Mouse (Mus musculus) neural tube, embryonic 15.5 days (tissue): ENCODE measurements around the gene Macrod1. TPM values are rescaled to one million over a fixed set of nuclear protein-coding genes. Genes with fewer than 3 reads are reported as not detected.

Experiments
- ATAC-seq: fragments of 200-750 bp; cut with Nextera tagmentation; 2 replicates; pipeline ENCODE4 v1.8.0; 2017; ENCODE audit warnings: mild to moderate bottlenecking, moderate TSS enrichment, moderate library complexity; ENCODE audit not compliant: low FRiP score
- H3K27ac ChIP-seq: fragments of 300-500 bp; sonication (generic); replicated peaks from 2 replicates; pipeline ENCODE4 v1.5.1; 2015; ENCODE audit warnings: mild to moderate bottlenecking, inconsistent platforms
- H3K27me3 ChIP-seq: fragments of 300-500 bp; sonication (generic); replicated peaks from 2 replicates; pipeline ENCODE4 v1.6.1; 2015; ENCODE audit warnings: inconsistent platforms
- H3K36me3 ChIP-seq: fragments of 300-500 bp; sonication (generic); 2 replicates; pipeline ENCODE4 v1.6.1; 2015; ENCODE audit warnings: inconsistent platforms
- H3K4me1 ChIP-seq: fragments of 300-500 bp; sonication (generic); 2 replicates; pipeline ENCODE4 v1.6.1; 2015; ENCODE audit warnings: inconsistent platforms
- H3K4me2 ChIP-seq: fragments of 300-500 bp; sonication (generic); 2 replicates; pipeline ENCODE4 v1.6.1; 2015; ENCODE audit warnings: inconsistent platforms, mild to moderate bottlenecking, moderate library complexity
- H3K4me3 ChIP-seq: fragments of 300-500 bp; sonication (generic); replicated peaks from 2 replicates; pipeline ENCODE4 v1.5.1; 2015; ENCODE audit warnings: mild to moderate bottlenecking, inconsistent platforms
- H3K9ac ChIP-seq: fragments of 300-500 bp; sonication (generic); replicated peaks from 2 replicates; pipeline ENCODE4 v1.6.1; 2015; ENCODE audit warnings: mild to moderate bottlenecking, inconsistent platforms
- H3K9me3 ChIP-seq: fragments of 300-500 bp; sonication (generic); replicated peaks from 2 replicates; pipeline ENCODE4 v1.6.1; 2016; ENCODE audit warnings: inconsistent platforms
- WGBS: fragments of 180-500 bp; shearing (Covaris S2); methylation state at CpG from one replicate; pipeline ENCODE4 v1.1.7; 2015; ENCODE audit warnings: mixed read lengths; 5-methylcytosine and 5-hydroxymethylcytosine counted together
- polyA plus RNA-seq: library from polyadenylated mRNA; unstranded; fragments of >200 nt; fragmentation: Nextera tagmentation; extraction: Ambion mirVana; gene quantifications from 2 replicates; pipeline ENCODE4 v1.2.1, GENCODE M21; 2015

Macrod1 gene
- polyA plus RNA-seq, 1 experiment from 2014 or later = 7.2 TPM

DNA sequence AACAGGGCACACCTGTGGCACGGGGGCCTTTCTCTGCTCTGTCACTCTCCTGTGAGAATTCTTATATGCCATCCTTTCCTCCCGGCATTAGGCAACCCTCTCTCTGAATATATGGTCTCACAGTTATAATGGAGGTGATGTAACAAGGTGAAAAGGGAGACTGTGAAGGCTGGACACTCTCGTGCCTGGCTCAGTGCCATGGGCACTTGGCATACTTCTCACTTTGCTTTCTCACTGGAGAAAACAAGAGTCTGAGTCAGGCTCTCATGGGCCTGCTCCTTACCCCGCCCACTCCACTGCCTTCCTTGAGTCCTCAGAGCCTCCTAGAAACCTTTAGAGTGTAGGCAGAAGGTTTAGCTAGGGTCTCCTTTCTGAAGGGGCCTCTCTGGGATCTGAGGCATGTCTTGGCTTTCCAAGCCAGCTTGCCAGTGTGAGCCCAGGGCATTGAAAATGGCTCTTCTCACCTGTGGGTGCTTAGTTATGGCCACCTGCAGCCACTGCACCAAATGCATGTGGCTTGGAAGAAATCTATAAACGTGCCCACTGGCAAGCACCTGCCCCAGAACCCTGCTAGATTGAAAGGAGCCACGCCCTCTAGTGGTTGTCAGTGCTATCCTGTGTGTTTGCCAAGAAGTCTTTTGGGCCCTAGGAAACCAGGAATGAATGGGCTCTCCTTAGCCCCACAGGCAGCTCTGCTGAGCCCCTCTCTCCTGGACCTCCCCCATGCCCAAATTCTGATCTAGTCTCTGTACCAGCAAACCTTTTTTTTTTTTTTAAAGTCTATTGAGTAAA lies 51.7 kb downstream of the Macrod1 start:
- H3K4me3 ChIP-seq = no peak overlapping the region
- WGBS = 62% methylated on average over 6 of the region's 6 CpGs
- H3K9ac ChIP-seq = no peak overlapping the region
- no peaks in the 10 kb centered on the region for H3K9me3 ChIP-seq
- H3K36me3 ChIP-seq = no peaks in the 10 kb centered on the region
- H3K27ac ChIP-seq = no peak overlapping the region
- no peak overlapping the region for H3K4me2 ChIP-seq
- H3K4me1 ChIP-seq = peaks cover 75% of the 10 kb centered on the region
- ATAC-seq = no peak
- no peaks in the 10 kb centered on the region; the same call in none of the 2 replicates for H3K27me3 ChIP-seq

DNA sequence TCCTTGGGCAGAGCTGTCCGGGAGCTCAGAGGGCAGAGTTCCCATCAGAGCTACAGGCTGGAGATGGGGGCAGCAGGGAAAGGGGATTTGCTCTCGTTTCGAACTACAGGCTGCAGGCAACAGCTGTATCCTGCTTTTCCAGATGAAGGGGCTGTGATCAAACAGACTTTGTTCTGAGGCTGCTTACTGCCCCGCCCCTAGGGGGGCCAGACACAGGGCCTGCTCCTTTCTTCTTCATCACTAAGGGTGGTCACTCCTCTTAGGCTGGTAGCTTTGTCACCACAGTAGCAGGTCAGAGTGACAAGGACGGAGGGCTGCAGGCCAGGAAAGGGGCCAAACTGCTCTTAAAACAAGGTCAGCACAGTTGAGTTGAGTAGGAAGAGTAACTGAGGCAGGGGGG lies 53.5 kb downstream of the Macrod1 start:
- WGBS = 10% methylated on average over 5 of the region's 5 CpGs
- no peak for ATAC-seq
- Histone ChIP-seq H3K27me3 (no peaks in the 10 kb centered on the region; the same call in none of the 2 replicates), H3K4me1 (peaks cover 75% of the 10 kb centered on the region), H3K27ac (no peak overlapping the region), H3K36me3 (no peaks in the 10 kb centered on the region), H3K9ac (no peak overlapping the region), H3K4me2 (no peak overlapping the region), H3K4me3 (no peak overlapping the region), H3K9me3 (no peaks in the 10 kb centered on the region)

DNA sequence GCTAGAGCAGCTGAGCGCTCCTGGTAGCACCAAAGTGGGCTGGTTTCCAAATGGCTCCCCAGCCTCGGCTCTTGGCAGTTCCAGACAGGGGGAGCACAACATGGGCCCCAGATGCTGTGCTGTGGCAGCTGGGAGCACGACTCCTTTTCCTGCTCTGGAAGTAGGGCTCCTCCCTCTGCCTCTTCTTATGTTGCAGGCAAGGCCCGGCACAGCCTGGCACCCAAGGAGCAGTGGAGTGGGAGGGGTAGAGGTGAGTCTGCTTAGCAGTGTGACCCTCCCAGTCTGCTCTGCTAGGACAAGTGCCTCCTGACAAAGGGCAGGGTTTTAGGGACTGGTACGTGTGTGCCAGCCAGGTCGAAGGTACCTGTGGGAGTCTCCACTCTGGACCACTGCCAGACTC lies 54.3 kb downstream of the Macrod1 start:
- no peak overlapping the region for H3K9ac ChIP-seq
- no peak for ATAC-seq
- H3K27ac ChIP-seq = no peak overlapping the region
- no peaks in the 10 kb centered on the region for H3K9me3 ChIP-seq
- H3K4me1 ChIP-seq = peaks cover 72% of the 10 kb centered on the region
- no peak overlapping the region for H3K4me2 ChIP-seq
- H3K4me3 ChIP-seq = no peak overlapping the region
- 43% methylated on average over 6 of the region's 6 CpGs for WGBS
- no peaks in the 10 kb centered on the region for H3K36me3 ChIP-seq
- H3K27me3 ChIP-seq = no peaks in the 10 kb centered on the region; the same call in none of the 2 replicates

DNA sequence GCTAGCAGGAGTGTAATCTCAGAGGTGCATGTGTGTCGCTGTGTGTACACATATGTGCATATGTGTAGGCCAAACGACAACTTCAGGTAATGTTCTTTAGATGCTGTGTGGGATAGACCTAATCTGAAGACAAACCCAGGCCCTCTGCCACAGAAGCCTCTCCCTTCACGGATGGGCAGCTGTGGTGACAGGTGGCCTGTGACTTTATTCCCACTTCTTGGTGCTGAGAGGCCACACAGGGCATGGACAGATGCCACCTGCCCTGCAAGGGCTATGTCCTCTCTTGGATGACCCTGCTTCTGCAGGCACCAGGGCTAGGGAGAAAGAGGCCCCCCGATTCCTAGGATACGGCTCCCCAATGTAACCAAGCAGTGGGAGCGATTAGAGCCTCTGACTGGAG lies 54.7 kb downstream of the Macrod1 start:
- 88% methylated on average over 6 of the region's 6 CpGs for WGBS
- ATAC-seq = no peak
- H3K27me3 ChIP-seq = no peaks in the 10 kb centered on the region; the same call in none of the 2 replicates

DNA sequence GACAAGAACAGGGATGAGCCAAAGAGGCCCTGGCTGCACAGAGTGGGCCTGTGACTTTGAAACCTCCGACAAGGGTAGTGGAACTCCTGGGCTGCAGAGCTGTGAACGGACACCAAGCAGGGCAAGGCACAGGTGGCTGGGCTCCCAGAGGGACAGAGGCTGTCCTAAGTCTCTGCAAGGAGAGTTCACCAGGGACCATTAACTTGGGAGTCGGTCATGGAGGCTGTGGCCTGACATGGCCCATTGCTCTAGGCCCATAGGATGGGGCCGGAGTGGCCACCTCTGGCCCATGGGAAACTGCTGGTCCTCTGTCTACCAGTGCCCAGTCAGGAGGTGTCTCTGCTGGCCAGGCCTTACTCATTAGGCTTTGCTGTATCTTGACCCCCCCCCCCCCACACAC lies 55.1 kb downstream of the Macrod1 start:
- no peak overlapping the region for H3K27ac ChIP-seq
- WGBS = 88% methylated on average over 4 of the region's 4 CpGs
- ATAC-seq = no peak
- no peaks in the 10 kb centered on the region; the same call in none of the 2 replicates for H3K27me3 ChIP-seq
- no peaks in the 10 kb centered on the region for H3K36me3 ChIP-seq
- no peak overlapping the region for H3K9ac ChIP-seq
- no peak overlapping the region for H3K4me2 ChIP-seq
- H3K4me3 ChIP-seq = no peak overlapping the region
- H3K4me1 ChIP-seq = peaks cover 75% of the 10 kb centered on the region
- no peaks in the 10 kb centered on the region for H3K9me3 ChIP-seq

More for the DNA sequence above, 54.7 kb downstream of the Macrod1 start:
- Histone ChIP-seq H3K4me3 (no peak overlapping the region), H3K27ac (no peak overlapping the region), H3K9me3 (no peaks in the 10 kb centered on the region), H3K4me2 (no peak overlapping the region), H3K9ac (no peak overlapping the region), H3K36me3 (no peaks in the 10 kb centered on the region), H3K4me1 (peaks cover 71% of the 10 kb centered on the region)

DNA sequence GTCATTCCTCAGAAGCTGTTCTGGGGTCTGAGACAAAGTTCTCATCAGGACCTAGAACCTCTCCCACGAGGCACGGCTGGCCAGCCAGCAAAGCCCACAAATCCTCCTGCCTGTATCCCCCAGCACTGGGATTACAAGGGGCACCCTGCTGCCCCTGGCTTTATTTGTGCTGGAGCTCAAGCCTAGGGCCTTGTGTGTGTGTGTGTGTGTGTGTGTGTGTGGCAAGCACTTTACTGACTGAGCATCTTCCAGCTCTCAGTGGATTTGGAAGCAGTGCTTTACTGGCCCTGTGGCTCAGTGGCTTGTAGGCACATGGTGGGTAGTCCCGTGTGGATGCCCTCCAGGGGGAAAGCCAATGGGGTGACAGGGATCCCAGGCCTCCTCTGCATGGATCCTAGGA lies 56.0 kb downstream of the Macrod1 start:
- H3K9ac ChIP-seq = no peak overlapping the region
- H3K9me3 ChIP-seq = no peaks in the 10 kb centered on the region
- no peak overlapping the region for H3K4me2 ChIP-seq
- H3K27me3 ChIP-seq = no peaks in the 10 kb centered on the region; the same call in none of the 2 replicates
- 31% methylated on average over 3 of the region's 3 CpGs for WGBS
- H3K36me3 ChIP-seq = no peaks in the 10 kb centered on the region
- H3K4me3 ChIP-seq = no peak overlapping the region
- peaks cover 81% of the 10 kb centered on the region for H3K4me1 ChIP-seq
- H3K27ac ChIP-seq = no peak overlapping the region
- no peak for ATAC-seq

DNA sequence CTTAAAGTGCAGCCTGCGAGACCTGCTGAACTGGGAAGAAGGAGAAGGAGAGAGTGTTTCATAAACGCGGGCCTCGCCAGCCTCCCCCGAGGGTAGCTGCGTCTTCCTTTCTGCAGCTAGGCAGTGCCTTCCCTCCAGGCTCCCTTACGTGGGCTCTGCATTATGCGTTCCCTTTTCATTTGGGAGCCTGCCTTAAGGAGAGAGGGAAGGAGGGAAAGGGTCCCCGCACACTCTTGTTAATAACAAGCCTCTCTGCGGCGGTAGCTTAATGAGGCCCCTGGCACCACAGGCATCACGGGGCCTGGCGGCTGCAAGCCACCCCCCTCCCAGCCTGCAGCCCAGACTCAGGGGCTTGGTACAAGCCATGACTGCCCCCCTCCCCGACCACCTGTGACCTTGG lies 57.0 kb downstream of the Macrod1 start:
- Histone ChIP-seq H3K27me3 (peaks cover 5% of the 10 kb centered on the region), H3K4me1 (peaks cover 72% of the 10 kb centered on the region), H3K4me2 (no peak overlapping the region), H3K36me3 (no peaks in the 10 kb centered on the region), H3K4me3 (no peak overlapping the region), H3K9ac (no peak overlapping the region; the same call in 1 of the 2 replicates), H3K9me3 (no peaks in the 10 kb centered on the region), H3K27ac (peak overlapping the region; percentile 57)
- no peak; the same call in 1 of the 2 replicates for ATAC-seq
- 13% methylated on average over 14 of the region's 14 CpGs for WGBS

DNA sequence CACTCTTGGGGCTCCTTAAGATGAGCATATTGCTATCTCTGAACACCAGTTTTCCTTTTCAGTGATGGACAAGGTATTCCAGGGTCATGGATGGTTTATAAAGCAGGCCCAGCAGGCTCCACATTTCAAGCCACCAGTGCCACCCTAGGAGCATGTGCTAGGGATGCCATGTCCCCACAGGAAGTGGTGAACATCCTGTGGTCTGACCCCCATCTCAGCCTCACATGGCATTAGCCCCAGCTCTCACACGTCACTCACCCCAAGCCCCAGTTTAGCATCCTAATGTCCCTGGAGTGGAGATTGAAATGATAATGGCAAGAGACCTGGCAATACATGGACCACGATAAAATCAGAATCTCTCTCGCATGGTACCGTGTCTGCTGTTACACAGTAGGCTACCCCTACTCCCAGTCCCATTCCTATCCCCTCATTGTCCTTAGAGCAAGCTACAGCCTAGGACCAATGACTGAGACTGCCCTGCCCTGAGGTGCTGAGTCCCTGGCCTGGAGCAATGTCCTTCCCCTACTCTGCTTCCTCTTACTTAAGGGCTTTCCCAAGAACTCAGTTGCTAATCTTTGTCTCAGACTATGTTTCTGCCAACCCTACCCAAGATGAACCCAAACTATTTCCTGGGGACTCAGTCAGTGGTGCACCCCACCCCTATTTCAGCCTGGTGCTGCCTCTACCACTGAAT lies 59.6 kb downstream of the Macrod1 start:
- no peak overlapping the region for H3K9ac ChIP-seq
- no peak for ATAC-seq
- H3K9me3 ChIP-seq = no peaks in the 10 kb centered on the region
- peaks cover 7% of the 10 kb centered on the region; the same call in 1 of the 2 replicates for H3K27me3 ChIP-seq
- no peaks in the 10 kb centered on the region for H3K36me3 ChIP-seq
- H3K4me2 ChIP-seq = no peak overlapping the region
- no peak overlapping the region for H3K4me3 ChIP-seq
- WGBS = 68% methylated on average over 4 of the region's 4 CpGs
- no peak overlapping the region for H3K27ac ChIP-seq
- H3K4me1 ChIP-seq = peaks cover 57% of the 10 kb centered on the region

DNA sequence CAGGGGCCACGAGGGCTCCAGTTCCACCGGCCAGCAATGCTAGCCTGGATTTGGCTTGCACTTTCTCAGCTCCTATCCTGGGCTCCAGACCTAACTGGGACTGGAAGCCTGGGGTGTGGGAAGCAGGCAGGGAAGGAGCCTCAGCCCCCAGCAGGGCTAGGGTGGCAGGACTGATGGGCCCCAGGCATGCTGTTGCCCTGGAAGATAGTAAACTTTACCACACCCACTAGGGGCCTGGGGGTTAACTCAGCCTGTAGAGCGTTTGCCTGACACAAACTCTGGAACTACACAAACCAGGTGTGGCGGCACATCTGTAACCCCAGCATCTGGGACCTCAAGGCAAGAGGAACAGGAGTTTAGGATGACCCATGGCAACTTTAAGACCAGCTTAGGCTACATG lies 60.5 kb downstream of the Macrod1 start:
- no peak overlapping the region for H3K4me2 ChIP-seq
- H3K9me3 ChIP-seq = no peaks in the 10 kb centered on the region
- H3K4me1 ChIP-seq = peaks cover 59% of the 10 kb centered on the region
- H3K4me3 ChIP-seq = no peak overlapping the region
- WGBS = 51% methylated on average over 4 of the region's 4 CpGs
- no peak for ATAC-seq
- H3K27ac ChIP-seq = no peak overlapping the region
- H3K27me3 ChIP-seq = peaks cover 7% of the 10 kb centered on the region; the same call in 1 of the 2 replicates
- no peak overlapping the region for H3K9ac ChIP-seq
- no peaks in the 10 kb centered on the region for H3K36me3 ChIP-seq

DNA sequence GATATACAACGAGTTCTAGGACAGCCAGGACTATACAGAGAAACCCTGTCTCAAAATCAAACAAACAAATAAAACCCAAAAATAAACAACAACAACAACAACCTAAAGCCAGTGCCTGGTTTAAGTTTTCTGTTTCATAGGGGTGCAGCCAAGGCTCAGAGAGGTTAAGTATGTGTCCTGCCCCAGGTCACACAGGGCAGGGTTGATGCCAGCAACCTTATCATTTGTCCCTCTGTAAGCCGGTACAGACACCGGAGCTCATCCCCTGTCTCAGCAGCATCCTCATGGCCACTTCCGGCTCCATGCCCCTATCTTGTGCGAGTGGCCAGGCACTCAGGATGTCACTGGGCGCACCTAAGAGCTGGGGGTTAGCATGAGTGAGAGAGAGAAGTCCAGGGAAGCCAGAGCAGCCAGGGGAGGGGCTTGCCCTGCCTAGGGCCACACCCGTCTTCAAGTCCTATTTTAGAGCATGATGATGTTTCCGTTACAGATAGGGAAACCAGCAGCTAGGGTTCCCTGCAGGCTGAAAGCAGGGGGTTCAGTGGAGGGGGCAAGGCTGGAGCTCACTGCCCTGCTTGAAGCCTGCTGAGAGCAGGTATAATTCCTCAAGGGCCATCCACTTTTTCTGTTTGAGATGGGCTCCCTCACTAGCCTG lies 61.2 kb downstream of the Macrod1 start:
- H3K9me3 ChIP-seq = no peaks in the 10 kb centered on the region
- H3K27me3 ChIP-seq = peaks cover 7% of the 10 kb centered on the region; the same call in 1 of the 2 replicates
- no peak for ATAC-seq
- 83% methylated on average over 8 of the region's 8 CpGs for WGBS
- peaks cover 59% of the 10 kb centered on the region for H3K4me1 ChIP-seq
- H3K4me3 ChIP-seq = no peak overlapping the region
- no peak overlapping the region for H3K4me2 ChIP-seq
- H3K27ac ChIP-seq = no peak overlapping the region
- no peaks in the 10 kb centered on the region for H3K36me3 ChIP-seq
- no peak overlapping the region for H3K9ac ChIP-seq

DNA sequence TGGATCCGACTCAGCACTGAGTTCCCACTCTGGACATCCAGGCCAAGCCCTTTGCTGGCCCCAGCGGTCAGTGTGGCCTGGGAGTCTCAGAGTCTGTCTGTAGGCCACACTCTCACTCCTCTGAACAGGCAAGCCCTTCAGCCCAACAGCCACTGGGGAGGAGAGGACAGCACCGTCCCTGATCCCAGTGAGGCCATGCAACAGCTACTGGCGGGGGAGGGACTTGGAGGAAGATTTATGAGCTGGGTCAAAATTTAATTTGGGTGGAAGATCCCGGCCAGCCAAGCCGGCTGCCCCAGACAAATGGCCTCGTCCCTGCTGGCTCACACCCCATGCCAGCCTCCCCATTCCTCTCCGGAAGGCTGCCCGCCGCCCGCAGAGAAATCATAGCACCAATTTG lies 64.6 kb downstream of the Macrod1 start:
- no peaks in the 10 kb centered on the region for H3K36me3 ChIP-seq
- H3K27me3 ChIP-seq = peaks cover 9% of the 10 kb centered on the region; the same call in 1 of the 2 replicates
- no peak overlapping the region for H3K4me2 ChIP-seq
- H3K9me3 ChIP-seq = no peaks in the 10 kb centered on the region
- no peak overlapping the region; the same call in 1 of the 2 replicates for H3K9ac ChIP-seq
- 39% methylated on average over 11 of the region's 11 CpGs for WGBS
- H3K4me3 ChIP-seq = no peak overlapping the region
- H3K27ac ChIP-seq = no peak overlapping the region
- ATAC-seq = no peak
- peaks cover 36% of the 10 kb centered on the region for H3K4me1 ChIP-seq
